Mouse (Mus musculus): ENCODE results near the gene Gm11096. TPM values are rescaled to one million over a fixed set of nuclear protein-coding genes. Genes with fewer than 3 reads are reported as not detected.

Gm11096 gene
- polyA plus RNA-seq, 2 experiments: not detected

DNA sequence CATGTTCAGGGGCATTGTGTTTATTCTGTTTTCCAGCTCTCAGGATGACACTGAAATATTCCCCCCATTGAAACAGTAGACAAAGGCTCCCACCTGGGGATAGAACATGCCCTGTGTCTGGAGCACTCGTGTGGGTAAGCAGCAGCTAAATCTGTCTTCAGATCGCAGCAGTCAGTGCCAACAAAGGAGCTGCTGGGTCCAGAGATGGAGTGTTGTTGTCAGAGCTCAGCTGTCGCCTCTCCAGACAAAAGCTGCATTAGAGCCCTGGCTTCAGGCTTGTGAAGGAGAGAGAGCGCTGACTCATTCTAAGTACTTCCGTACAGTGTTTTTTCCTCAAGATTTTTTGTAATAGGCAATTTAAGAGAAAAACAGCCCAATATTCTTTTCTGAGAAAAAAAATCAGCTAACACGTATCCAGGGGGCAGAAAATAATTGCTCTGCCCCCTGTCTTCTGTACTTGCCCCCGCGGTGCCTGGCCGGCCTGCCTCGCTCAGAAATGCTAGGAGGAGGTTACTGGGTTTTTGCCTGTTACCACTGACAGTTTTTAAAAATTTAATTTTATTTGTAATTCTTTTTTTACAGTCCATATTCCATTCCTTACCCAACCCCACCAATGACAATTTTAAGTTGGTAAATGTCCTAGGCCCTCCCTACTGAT is 21.6 kb upstream of the Gm11096 start:
- Histone ChIP-seq H3K4me3 (ENCODE audit: insufficient read depth in 1 of 2, low read depth in 2 of 2, low read length in 2 of 2) (no peak overlapping the region), H3K27me3 (ENCODE audit: control insufficient read depth, insufficient read depth, low read length) (no peaks in the 10 kb centered on the region), H3K4me1 (replicated peaks; ENCODE audit: control insufficient read depth in 2 of 2, insufficient read depth in 2 of 2, low read length in 1 of 2) (no peaks in the 10 kb centered on the region), H3K9ac (replicated peaks) (no peak overlapping the region), H3K36me3 (replicated peaks; ENCODE audit: control insufficient read depth, insufficient read depth, low read depth) (no peaks in the 10 kb centered on the region), H3K4me2 (ENCODE audit: low read depth) (no peak overlapping the region), H3K27ac (no peak overlapping the region), H3K9me3 (ENCODE audit: control insufficient read depth, low read length) (no peaks in the 10 kb centered on the region)
- 66% methylated on average over 10 of the region's 10 CpGs for WGBS (ENCODE audit: insufficient replicate concordance)
- no peak for ATAC-seq (ENCODE audit: insufficient read depth)
- TF ChIP-seq CTCF (IDR thresholded peaks at IDR 0.05; ENCODE audit: low read depth) (no peak), EP300 (IDR thresholded peaks at IDR 0.05; ENCODE audit: low read depth) (no peak)
- DNase-seq (ENCODE audit: low read depth in 3 of 3, low spot score in 3 of 3): no peak

DNA sequence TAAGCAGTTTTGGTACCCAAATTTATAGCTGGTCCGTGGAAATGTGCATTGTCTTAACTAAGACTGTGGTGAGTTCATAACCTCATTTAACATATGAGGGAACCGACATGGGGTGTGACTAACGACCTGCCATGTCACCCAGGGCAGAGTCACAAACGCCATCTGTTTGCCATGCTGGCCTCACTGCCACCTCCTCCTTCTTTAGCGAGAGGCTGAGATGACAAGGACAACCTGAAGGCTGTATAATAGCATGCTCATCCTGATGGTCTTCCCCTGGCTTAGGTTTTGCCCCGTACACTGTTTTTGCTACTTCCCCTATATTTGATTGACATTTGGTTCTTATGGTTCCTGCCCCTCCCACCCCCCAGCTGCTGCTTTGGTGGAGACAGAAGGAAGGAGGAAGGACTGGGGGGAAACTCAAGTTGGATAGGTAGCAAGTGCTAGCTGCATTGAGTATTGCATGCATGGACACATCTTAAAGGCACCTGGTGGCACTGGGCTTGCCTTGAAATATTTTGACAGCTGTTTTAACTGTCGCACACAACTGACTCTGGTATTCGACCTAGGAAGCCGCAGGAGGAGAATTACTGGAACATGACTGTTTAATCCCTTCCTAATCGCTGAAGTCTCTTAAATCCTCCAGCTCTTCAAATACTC is 17.2 kb upstream of the Gm11096 start:
- H3K4me1 ChIP-seq (replicated peaks; ENCODE audit: control insufficient read depth in 2 of 2, insufficient read depth in 2 of 2, low read length in 1 of 2): no peaks in the 10 kb centered on the region
- no peak overlapping the region for H3K4me2 ChIP-seq (ENCODE audit: low read depth)
- WGBS (ENCODE audit: insufficient replicate concordance): 31% methylated on average over 10 of the region's 10 CpGs
- H3K27me3 ChIP-seq (ENCODE audit: control insufficient read depth, insufficient read depth, low read length): no peaks in the 10 kb centered on the region
- no peak for DNase-seq (ENCODE audit: low read depth in 3 of 3, low spot score in 3 of 3)
- H3K9ac ChIP-seq (replicated peaks): no peak overlapping the region
- no peak for ATAC-seq (ENCODE audit: insufficient read depth)
- no peaks in the 10 kb centered on the region for H3K9me3 ChIP-seq (ENCODE audit: control insufficient read depth, low read length)
- TF ChIP-seq EP300 (IDR thresholded peaks at IDR 0.05; ENCODE audit: low read depth): no peak
- TF ChIP-seq CTCF (IDR thresholded peaks at IDR 0.05; ENCODE audit: low read depth): no peak
- H3K4me3 ChIP-seq (ENCODE audit: insufficient read depth in 1 of 2, low read depth in 2 of 2, low read length in 2 of 2): no peak overlapping the region
- H3K27ac ChIP-seq: no peak overlapping the region
- no peaks in the 10 kb centered on the region for H3K36me3 ChIP-seq (replicated peaks; ENCODE audit: control insufficient read depth, insufficient read depth, low read depth)

DNA sequence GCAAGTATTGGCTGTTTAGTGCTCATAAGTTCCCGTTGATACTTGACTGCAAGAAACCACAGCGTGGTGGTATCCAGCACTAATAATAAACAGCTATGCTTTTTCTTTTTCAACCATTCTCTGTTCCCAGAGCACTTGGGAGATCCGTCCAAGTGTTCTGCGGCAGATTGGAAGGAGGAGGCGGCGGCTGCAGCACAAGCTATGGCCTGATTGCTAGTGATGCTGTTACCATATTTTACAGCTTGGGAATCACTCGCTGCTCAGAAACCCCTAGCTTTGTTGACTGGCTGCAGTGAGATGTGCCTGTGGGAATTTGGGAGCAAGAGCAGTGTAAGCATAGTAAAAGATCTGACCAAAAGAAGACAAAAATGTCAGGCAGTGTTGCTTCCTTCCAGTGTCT is 14.3 kb upstream of the Gm11096 start:
- H3K9ac ChIP-seq (replicated peaks): no peak overlapping the region
- ATAC-seq (ENCODE audit: insufficient read depth) (no peak), DNase-seq (ENCODE audit: low read depth in 3 of 3, low spot score in 3 of 3) (no peak)
- no peaks in the 10 kb centered on the region for H3K9me3 ChIP-seq (ENCODE audit: control insufficient read depth, low read length)
- TF ChIP-seq EP300 (IDR thresholded peaks at IDR 0.05; ENCODE audit: low read depth) (no peak), CTCF (IDR thresholded peaks at IDR 0.05; ENCODE audit: low read depth) (no peak)
- 70% methylated on average over 7 of the region's 7 CpGs for WGBS (ENCODE audit: insufficient replicate concordance)
- no peaks in the 10 kb centered on the region for H3K4me1 ChIP-seq (replicated peaks; ENCODE audit: control insufficient read depth in 2 of 2, insufficient read depth in 2 of 2, low read length in 1 of 2)
- no peak overlapping the region for H3K27ac ChIP-seq
- no peaks in the 10 kb centered on the region for H3K27me3 ChIP-seq (ENCODE audit: control insufficient read depth, insufficient read depth, low read length)
- no peaks in the 10 kb centered on the region for H3K36me3 ChIP-seq (replicated peaks; ENCODE audit: control insufficient read depth, insufficient read depth, low read depth)
- H3K4me2 ChIP-seq (ENCODE audit: low read depth): no peak overlapping the region
- no peak overlapping the region for H3K4me3 ChIP-seq (ENCODE audit: insufficient read depth in 1 of 2, low read depth in 2 of 2, low read length in 2 of 2)

DNA sequence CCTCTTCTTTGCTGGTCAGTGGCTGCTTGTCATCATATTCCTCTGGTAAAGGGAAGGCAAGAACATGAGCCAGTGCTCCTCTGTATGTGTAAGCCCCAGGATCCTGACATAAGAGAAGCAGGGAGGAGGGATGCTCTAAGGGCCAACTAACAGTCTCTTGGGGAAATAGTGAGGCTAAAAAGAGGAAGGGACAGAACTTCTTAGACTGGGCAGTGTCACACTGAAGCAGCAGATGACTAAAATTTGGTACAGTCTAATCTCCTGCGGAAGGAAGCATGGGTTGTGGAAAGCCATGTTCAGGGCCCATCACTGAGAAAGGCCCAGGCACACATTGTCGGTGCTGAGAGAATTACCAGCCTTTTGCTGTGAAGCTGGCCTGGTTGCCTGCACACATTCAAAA is 8.8 kb upstream of the Gm11096 start:
- Histone ChIP-seq H3K36me3 (replicated peaks; ENCODE audit: control insufficient read depth, insufficient read depth, low read depth) (no peaks in the 10 kb centered on the region), H3K27ac (no peak overlapping the region), H3K9ac (replicated peaks) (no peak overlapping the region), H3K4me2 (ENCODE audit: low read depth) (no peak overlapping the region), H3K9me3 (ENCODE audit: control insufficient read depth, low read length) (no peaks in the 10 kb centered on the region), H3K4me1 (replicated peaks; ENCODE audit: control insufficient read depth in 2 of 2, insufficient read depth in 2 of 2, low read length in 1 of 2) (no peaks in the 10 kb centered on the region), H3K27me3 (ENCODE audit: control insufficient read depth, insufficient read depth, low read length) (no peaks in the 10 kb centered on the region), H3K4me3 (ENCODE audit: insufficient read depth in 1 of 2, low read depth in 2 of 2, low read length in 2 of 2) (no peak overlapping the region)
- TF ChIP-seq EP300 (IDR thresholded peaks at IDR 0.05; ENCODE audit: low read depth) (no peak), CTCF (IDR thresholded peaks at IDR 0.05; ENCODE audit: low read depth) (no peak)
- DNase-seq (ENCODE audit: low read depth in 3 of 3, low spot score in 3 of 3) (no peak), ATAC-seq (ENCODE audit: insufficient read depth) (no peak)
- 38% methylated on average over 2 of the region's 2 CpGs for WGBS (ENCODE audit: insufficient replicate concordance)

DNA sequence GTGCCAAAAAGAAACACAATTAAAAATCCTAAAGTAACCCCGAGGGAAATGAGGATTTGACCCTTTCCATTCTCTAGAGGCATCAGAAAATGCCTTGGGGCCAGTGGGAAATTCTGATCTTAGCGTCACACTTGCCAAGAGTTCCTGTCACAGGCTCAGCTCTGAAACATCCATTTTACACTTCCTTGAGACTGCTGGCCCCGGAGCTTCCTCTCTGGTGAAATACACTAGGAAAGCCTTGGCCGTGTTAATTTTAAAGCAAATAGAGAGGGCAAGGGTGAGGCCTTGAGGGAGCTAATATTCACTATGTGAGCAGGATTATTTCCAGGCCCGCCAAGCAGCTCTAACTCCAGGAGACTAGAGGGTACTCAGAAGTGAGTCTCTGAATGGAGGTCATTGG is 8.4 kb upstream of the Gm11096 start:
- Histone ChIP-seq H3K4me3 (ENCODE audit: insufficient read depth in 1 of 2, low read depth in 2 of 2, low read length in 2 of 2) (no peak overlapping the region), H3K27me3 (ENCODE audit: control insufficient read depth, insufficient read depth, low read length) (no peaks in the 10 kb centered on the region), H3K4me1 (replicated peaks; ENCODE audit: control insufficient read depth in 2 of 2, insufficient read depth in 2 of 2, low read length in 1 of 2) (no peaks in the 10 kb centered on the region), H3K9ac (replicated peaks) (no peak overlapping the region), H3K36me3 (replicated peaks; ENCODE audit: control insufficient read depth, insufficient read depth, low read depth) (no peaks in the 10 kb centered on the region), H3K27ac (no peak overlapping the region), H3K9me3 (ENCODE audit: control insufficient read depth, low read length) (no peaks in the 10 kb centered on the region), H3K4me2 (ENCODE audit: low read depth) (no peak overlapping the region)
- 41% methylated on average over 5 of the region's 5 CpGs for WGBS (ENCODE audit: insufficient replicate concordance)
- TF ChIP-seq EP300 (IDR thresholded peaks at IDR 0.05; ENCODE audit: low read depth) (no peak), CTCF (IDR thresholded peaks at IDR 0.05; ENCODE audit: low read depth) (no peak)
- ATAC-seq (ENCODE audit: insufficient read depth) (no peak), DNase-seq (ENCODE audit: low read depth in 3 of 3, low spot score in 3 of 3) (no peak)

Measured in liver, embryonic 14.5 days (tissue).